ENCODE assay signal across 10 mouse cellular contexts in the genomic region with DNA sequence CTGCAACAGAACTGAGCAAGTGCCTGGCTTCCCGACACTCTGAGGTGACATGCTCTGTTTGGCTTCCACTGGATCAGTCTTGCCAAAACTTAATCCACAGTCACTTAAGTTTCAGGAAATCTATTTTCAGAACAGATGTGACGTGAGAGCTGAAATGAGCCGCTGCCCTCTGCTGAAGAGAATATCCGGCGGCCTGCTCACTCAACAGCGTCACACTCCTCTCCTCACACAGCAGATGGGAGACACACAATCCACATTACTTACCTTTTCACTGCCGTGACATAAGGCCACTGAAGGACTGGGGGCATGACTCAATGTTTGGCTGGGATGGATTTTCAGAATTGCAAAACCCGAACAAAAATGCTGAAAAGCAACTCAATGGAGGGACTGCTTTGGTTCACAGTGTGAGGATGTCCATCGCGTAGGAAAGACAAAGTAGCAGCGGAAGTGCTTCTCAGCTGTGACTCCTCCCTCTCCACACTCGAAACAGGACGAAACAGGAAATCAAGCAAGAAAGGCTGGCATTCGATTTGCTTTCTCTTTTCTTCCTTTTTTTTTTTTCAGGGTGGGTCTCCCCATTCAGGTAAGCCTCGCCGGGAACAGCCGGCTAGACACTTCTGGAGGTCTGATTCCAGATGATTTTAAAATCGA.
DNase-seq lines count a peak whose midpoint lies in the region; ATAC-seq and TF ChIP-seq lines count a peak whose summit lies in the region.
"Had no signal": no experiment of that assay in that cellular context is flagged by ENCODE, and none has a peak within 500 bp of the region (broad histone marks: within the 10 kb centered on the region; RNA-seq: fewer than 3 reads in every experiment).

No protein-coding gene starts in this region.

- peak overlapping the region; percentile 30 for H3K27ac ChIP-seq in kidney, adult 2 months (ENCODE audit: insufficient read depth, low read depth, low read length)
- H3K27ac ChIP-seq in hindbrain, embryonic 14.5 days: no peak overlapping the region
- H3K27ac ChIP-seq in intestine, postnatal 0 days (ENCODE audit: low read depth, low read length): no peak overlapping the region
- H3K27ac ChIP-seq: embryonic facial prominence, embryonic 13.5 days; limb, embryonic 13.5 days had no signal

- H3K27me3 ChIP-seq in kidney, adult 2 months (replicated peaks; ENCODE audit: control insufficient read depth, insufficient read depth, low read length): no peaks in the 10 kb centered on the region
- H3K27me3 ChIP-seq in hindbrain, embryonic 14.5 days (ENCODE audit: control insufficient read depth, insufficient read depth, low read length): no peaks in the 10 kb centered on the region
- no peaks in the 10 kb centered on the region for H3K27me3 ChIP-seq in intestine, postnatal 0 days (replicated peaks; ENCODE audit: control insufficient read depth, insufficient read depth, low read length)
- H3K27me3 ChIP-seq: embryonic facial prominence, embryonic 13.5 days; limb, embryonic 13.5 days had no signal

- no peaks in the 10 kb centered on the region for H3K4me1 ChIP-seq in kidney, adult 2 months (ENCODE audit: control insufficient read depth, insufficient read depth, low read length)
- H3K4me1 ChIP-seq in hindbrain, embryonic 14.5 days (replicated peaks; ENCODE audit: control insufficient read depth, insufficient read depth, low read length): no peaks in the 10 kb centered on the region
- no peaks in the 10 kb centered on the region for H3K4me1 ChIP-seq in intestine, postnatal 0 days (replicated peaks; ENCODE audit: control insufficient read depth, insufficient read depth, low read length)
- H3K4me1 ChIP-seq: embryonic facial prominence, embryonic 13.5 days; limb, embryonic 13.5 days had no signal

- DNase-seq in embryo, embryonic 10.5 days (ENCODE audit: low spot score): peak; percentile 3
- no peak for DNase-seq in embryo, embryonic 10 days (ENCODE audit: low spot score)
- peak; percentile 5 for DNase-seq in CD4-positive, CD25-positive, alpha-beta regulatory T cell, adult 2 months (ENCODE audit: low read depth, low spot score)
- peak; percentile 11 for DNase-seq in gastrocnemius, postnatal 10 days
- peak; percentile 49 for DNase-seq in kidney, adult 2 months
- DNase-seq in cerebellum, postnatal 14 days: no peak
- no peak for DNase-seq in hindbrain, embryonic 14.5 days (ENCODE audit: low spot score)

- WGBS in kidney, adult 2 months: 56% methylated on average over 18 of the region's 18 CpGs
- WGBS in hindbrain, embryonic 14.5 days: 81% methylated on average over 18 of the region's 18 CpGs
- WGBS in intestine, postnatal 0 days: 85% methylated on average over 18 of the region's 18 CpGs

- TF ChIP-seq POLR2A in kidney, adult 2 months (IDR thresholded peaks at IDR 0.05; ENCODE audit: low read depth, low read length): no peak

- no peaks in the 10 kb centered on the region for H3K9me3 ChIP-seq in hindbrain, embryonic 14.5 days (ENCODE audit: control insufficient read depth, low read length)
- H3K9me3 ChIP-seq in intestine, postnatal 0 days (ENCODE audit: control insufficient read depth): no peaks in the 10 kb centered on the region
- H3K9me3 ChIP-seq: embryonic facial prominence, embryonic 13.5 days; limb, embryonic 13.5 days had no signal

- no peak for TF ChIP-seq CTCF in kidney, adult 2 months (conservative IDR thresholded peaks at IDR 0.05; ENCODE audit: insufficient read depth, insufficient read length, low read depth, low read length)
- no peak for TF ChIP-seq CTCF in intestine, postnatal 0 days (IDR thresholded peaks at IDR 0.05; ENCODE audit: low read depth)

- H3K36me3 ChIP-seq in kidney, adult 2 months (ENCODE audit: control insufficient read depth, insufficient read depth, low read length): no peaks in the 10 kb centered on the region
- H3K36me3 ChIP-seq in hindbrain, embryonic 14.5 days (replicated peaks; ENCODE audit: control insufficient read depth, insufficient read depth): no peaks in the 10 kb centered on the region
- H3K36me3 ChIP-seq in intestine, postnatal 0 days (ENCODE audit: control insufficient read depth, insufficient read depth): no peaks in the 10 kb centered on the region
- H3K36me3 ChIP-seq: embryonic facial prominence, embryonic 13.5 days; limb, embryonic 13.5 days had no signal

- H3K9ac ChIP-seq in hindbrain, embryonic 14.5 days: no peak overlapping the region
- H3K9ac ChIP-seq in intestine, postnatal 0 days (ENCODE audit: low read depth, low read length): no peak overlapping the region
- H3K9ac ChIP-seq: embryonic facial prominence, embryonic 13.5 days; limb, embryonic 13.5 days had no signal

- no peak for ATAC-seq in hindbrain, embryonic 14.5 days (ENCODE audit: low FRiP score)
- ATAC-seq in intestine, postnatal 0 days: no peak

- peak overlapping the region; percentile 10 for H3K4me3 ChIP-seq in kidney, adult 2 months (ENCODE audit: insufficient read depth, low read depth, low read length)
- H3K4me3 ChIP-seq in hindbrain, embryonic 14.5 days (replicated peaks; ENCODE audit: low read length): no peak overlapping the region
- H3K4me3 ChIP-seq in intestine, postnatal 0 days (ENCODE audit: low read depth, low read length): no peak overlapping the region
- H3K4me3 ChIP-seq: embryonic facial prominence, embryonic 13.5 days; limb, embryonic 13.5 days had no signal

- H3K4me2 ChIP-seq in hindbrain, embryonic 14.5 days (replicated peaks): no peak overlapping the region
- H3K4me2 ChIP-seq in intestine, postnatal 0 days (replicated peaks; ENCODE audit: low read depth): no peak overlapping the region
- H3K4me2 ChIP-seq: embryonic facial prominence, embryonic 13.5 days; limb, embryonic 13.5 days had no signal

Comparison
In these comparisons a context has a peak if more than half of its experiments do, and no peak if none do; other contexts are left out.
1. DNase-seq: peak in embryo, embryonic 10.5 days (single experiment), CD4-positive, CD25-positive, alpha-beta regulatory T cell, adult 2 months (single experiment), gastrocnemius, postnatal 10 days (single experiment) and kidney, adult 2 months (single experiment); none in embryo, embryonic 10 days (single experiment), cerebellum, postnatal 14 days (0 of 2) and hindbrain, embryonic 14.5 days (single experiment).